Mouse (Mus musculus) R1 (cell line): ENCODE results near the gene Per3.

Experiments
- DNase-seq: peaks from one replicate; pipeline ENCODE4 v3.0.0-alpha.2; 2018; ENCODE audit warnings: low read depth, low spot score

Per3 gene

DNA sequence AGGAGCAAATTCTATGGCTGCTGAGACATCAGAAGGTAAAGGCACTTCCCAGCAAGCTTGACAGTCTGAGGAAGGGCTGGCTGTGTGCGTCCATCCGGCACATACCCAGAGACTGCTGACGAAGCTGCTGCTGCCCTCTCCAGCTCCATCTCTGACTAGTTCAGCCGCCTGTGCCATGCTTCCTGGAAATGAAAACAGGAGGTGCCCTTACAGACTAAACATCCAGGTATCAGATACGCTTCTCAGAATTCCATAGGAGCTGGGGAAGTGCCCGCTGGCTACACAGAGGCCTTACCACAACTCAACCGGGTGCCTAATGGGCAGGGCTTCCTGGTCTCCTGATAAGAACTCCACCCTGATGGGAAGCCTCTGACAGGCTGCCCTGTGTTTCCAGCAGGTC is 85.9 kb downstream of the Per3 start:
- DNase-seq = no peak

DNA sequence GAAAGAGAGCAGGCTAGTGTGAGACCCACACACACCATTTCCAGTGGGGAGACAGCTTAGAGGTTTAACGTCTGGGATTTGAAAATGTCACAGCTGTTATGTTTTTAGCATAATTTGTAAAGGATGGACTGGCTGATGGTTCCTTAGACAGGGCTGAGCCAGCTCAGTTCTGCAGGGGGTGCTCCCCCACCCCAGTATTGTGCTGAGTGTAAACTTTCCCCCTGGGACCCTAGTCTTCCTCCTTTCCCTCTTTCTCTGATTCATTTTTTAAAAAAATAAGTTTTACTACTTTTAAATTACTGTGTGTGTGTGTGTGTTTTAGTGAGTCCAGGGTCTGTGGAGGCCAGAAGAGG is 87.4 kb downstream of the Per3 start:
- no peak for DNase-seq

DNA sequence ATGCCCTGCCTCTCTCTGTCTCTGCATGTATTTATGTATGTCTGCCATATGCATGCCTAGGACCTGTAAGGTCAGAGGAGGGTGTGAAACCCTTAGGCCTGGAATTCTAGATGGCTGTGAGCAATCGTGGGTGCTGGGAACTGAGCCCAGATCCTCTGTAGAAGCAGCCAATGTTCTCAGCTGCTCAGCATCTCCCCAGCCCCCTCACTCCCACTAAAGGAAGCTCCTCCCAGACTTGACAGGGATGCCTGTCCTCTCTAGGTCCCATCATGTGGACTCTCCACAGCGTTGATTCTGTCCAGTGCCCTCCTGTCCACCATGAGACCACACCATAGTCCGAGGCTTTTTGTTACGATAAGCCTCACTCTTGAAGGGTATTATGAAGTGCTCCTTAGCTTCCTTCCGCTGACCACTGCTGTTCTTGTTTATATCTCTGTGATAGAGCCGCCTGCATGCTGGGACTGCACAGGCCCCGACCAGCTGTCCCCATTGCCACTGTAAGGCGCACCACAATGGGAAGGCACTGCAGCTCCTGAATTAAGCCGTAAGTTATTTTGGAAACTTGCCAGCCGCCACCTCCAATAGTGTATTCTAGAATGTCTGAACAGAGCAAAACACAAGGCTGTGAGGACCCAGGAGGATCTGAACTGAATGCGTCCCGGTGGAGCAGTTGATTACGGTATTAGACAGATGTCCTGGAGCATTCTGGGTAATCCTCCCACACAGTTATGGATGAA is 87.9 kb downstream of the Per3 start:
- no peak for DNase-seq
